Mouse (Mus musculus): ENCODE results near the gene Trpm6.

GRCm38 (mm10) chr19:18749598-18750339 lies at the start of gene Trpm6:
- TF ChIP-seq GATA1 (IDR thresholded peaks at IDR 0.05; ENCODE audit: borderline replicate concordance, low read length), result no peak
- no peak for TF ChIP-seq FLI1 (IDR thresholded peaks at IDR 0.05; ENCODE audit: low read length)

Data from megakaryocyte, embryonic 14.5 days (primary cell).